In genomic region chr13:114654267-114654666, GRCm38 (mm10) we compare ENCODE assay signal across 22 mouse cellular contexts.
"Had no signal": no experiment of that assay in that cellular context is flagged by ENCODE, and none has a peak within 500 bp of the region (broad histone marks: within the 10 kb centered on the region; RNA-seq: fewer than 3 reads in every experiment).

No protein-coding gene starts in this region.

- H3K27ac ChIP-seq: layer of hippocampus, adult 2 months; limb, embryonic 10.5 days; limb, embryonic 13.5 days; liver, embryonic 12.5 days; liver, embryonic 15.5 days; macrophage; midbrain, embryonic 12.5 days; midbrain, embryonic 15.5 days; neural tube, embryonic 13.5 days had no signal

- H3K4me2 ChIP-seq: limb, embryonic 13.5 days; liver, embryonic 12.5 days; liver, embryonic 15.5 days; lung, embryonic 15.5 days; midbrain, embryonic 12.5 days; midbrain, embryonic 15.5 days; neural tube, embryonic 13.5 days had no signal

- DNase-seq: kidney, adult 18-20 months; kidney, adult 9 months; kidney, postnatal 14 days; layer of hippocampus, adult 9-11 months; liver; lung, adult 18-20 months; lung, postnatal 14 days; retina, postnatal 1 day; right cerebral cortex, postnatal 25 days; thymus, adult 2 months; thymus, postnatal 14 days; thymus, postnatal 4 days had no signal

- H3K4me1 ChIP-seq: limb, embryonic 10.5 days; limb, embryonic 13.5 days; liver, embryonic 12.5 days; liver, embryonic 15.5 days; lung, embryonic 15.5 days; midbrain, embryonic 12.5 days; midbrain, embryonic 15.5 days; neural tube, embryonic 13.5 days had no signal

- H3K9me3 ChIP-seq: limb, embryonic 10.5 days; limb, embryonic 13.5 days; liver, embryonic 12.5 days; liver, embryonic 15.5 days; lung, embryonic 15.5 days; midbrain, embryonic 12.5 days; midbrain, embryonic 15.5 days; neural tube, embryonic 13.5 days had no signal

- H3K9ac ChIP-seq: limb, embryonic 13.5 days; liver, embryonic 12.5 days; liver, embryonic 15.5 days; lung, embryonic 15.5 days; midbrain, embryonic 12.5 days; midbrain, embryonic 15.5 days; neural tube, embryonic 13.5 days had no signal

- H3K36me3 ChIP-seq: limb, embryonic 10.5 days; limb, embryonic 13.5 days; liver, embryonic 12.5 days; liver, embryonic 15.5 days; lung, embryonic 15.5 days; midbrain, embryonic 12.5 days; midbrain, embryonic 15.5 days; neural tube, embryonic 13.5 days had no signal

- H3K4me3 ChIP-seq: layer of hippocampus, adult 2 months; limb, embryonic 10.5 days; limb, embryonic 13.5 days; liver, embryonic 12.5 days; liver, embryonic 15.5 days; lung, embryonic 15.5 days; midbrain, embryonic 12.5 days; midbrain, embryonic 15.5 days; neural tube, embryonic 13.5 days had no signal

- H3K27me3 ChIP-seq: limb, embryonic 13.5 days; liver, embryonic 12.5 days; liver, embryonic 15.5 days; lung, embryonic 15.5 days; midbrain, embryonic 12.5 days; midbrain, embryonic 15.5 days; neural tube, embryonic 13.5 days had no signal

- ATAC-seq: liver, embryonic 12.5 days; midbrain, embryonic 15.5 days had no signal
